Mouse (Mus musculus) hindbrain, embryonic 14.5 days (tissue): Measurements from ENCODE around the gene Zscan2. TPM values are rescaled to one million over a fixed set of nuclear protein-coding genes. Genes with fewer than 3 reads are reported as not detected.

Source experiments
- ATAC-seq: fragments of 200-750 bp; cut with Nextera tagmentation; 2 replicates; pipeline ENCODE4 v1.8.0; 2017; ENCODE audit warnings: moderate number of reproducible peaks, mild to moderate bottlenecking, moderate TSS enrichment, moderate library complexity; ENCODE audit not compliant: low FRiP score
- DNase-seq: peaks from one replicate; pipeline ENCODE4 v3.0.0-alpha.2; 2015; ENCODE audit warnings: low spot score
- H3K27ac ChIP-seq: fragments of 300-500 bp; sonication (generic); 2 replicates; pipeline ENCODE4 v1.5.1; 2014; ENCODE audit warnings: mild to moderate bottlenecking, moderate library complexity
- H3K27me3 ChIP-seq: fragments of 300-500 bp; sonication (generic); 2 replicates; pipeline ENCODE4 v1.6.1; 2014; ENCODE audit warnings: mild to moderate bottlenecking, low read length, mixed read lengths; ENCODE audit not compliant: control insufficient read depth, insufficient read depth
- H3K36me3 ChIP-seq: fragments of 300-500 bp; sonication (generic); replicated peaks from 2 replicates; pipeline ENCODE4 v1.6.1; 2014; ENCODE audit not compliant: control insufficient read depth, insufficient read depth
- H3K4me1 ChIP-seq: fragments of 300-500 bp; sonication (generic); replicated peaks from 2 replicates; pipeline ENCODE4 v1.6.1; 2014; ENCODE audit warnings: antibody characterized with exemption, low read length, mixed read lengths; ENCODE audit not compliant: control insufficient read depth, insufficient read depth
- H3K4me2 ChIP-seq: fragments of 300-500 bp; sonication (generic); replicated peaks from 2 replicates; pipeline ENCODE4 v1.6.1; 2014; ENCODE audit warnings: mild to moderate bottlenecking, moderate library complexity
- H3K4me3 ChIP-seq: fragments of 300-500 bp; sonication (generic); replicated peaks from 2 replicates; pipeline ENCODE4 v1.5.1; 2014; ENCODE audit warnings: mild to moderate bottlenecking, low read length
- H3K9ac ChIP-seq: fragments of 300-500 bp; sonication (generic); 2 replicates; pipeline ENCODE4 v1.6.1; 2014
- H3K9me3 ChIP-seq: fragments of 300-500 bp; sonication (generic); 2 replicates; pipeline ENCODE4 v1.6.1; 2016; ENCODE audit warnings: low read length; ENCODE audit not compliant: control insufficient read depth
- WGBS: fragments of 180-500 bp; shearing (Covaris S2); extraction: QIAGEN DNeasy Blood & Tissue Kit; methylation state at CpG from one replicate; pipeline ENCODE4 v1.1.7; 2014; 5-methylcytosine and 5-hydroxymethylcytosine counted together
- polyA plus RNA-seq: library from polyadenylated mRNA; unstranded; fragments of >200 nt; fragmentation: Nextera tagmentation; extraction: Ambion mirVana; gene quantifications from 2 replicates; pipeline ENCODE4 v1.2.1, GENCODE M21; 2014

Gene Zscan2
- polyA plus RNA-seq, 1 experiment from 2014 or later, result 4.4 TPM

- no peak for ATAC-seq
- WGBS, result 84% methylated on average over 13 of the region's 13 CpGs
Measured at GRCm38 (mm10) chr7:80889841-80890241, 29.1 kb downstream of the Zscan2 start.

GRCm38 (mm10) chr7:80893086-80893752 is 32.5 kb downstream of the Zscan2 start:
- Histone ChIP-seq H3K36me3 (peaks cover 87% of the 10 kb centered on the region), H3K9me3 (no peaks in the 10 kb centered on the region), H3K4me3 (no peak overlapping the region), H3K9ac (no peak overlapping the region), H3K4me1 (no peaks in the 10 kb centered on the region; the same call in 1 of the 2 replicates), H3K27ac (no peak overlapping the region), H3K4me2 (no peak overlapping the region), H3K27me3 (no peaks in the 10 kb centered on the region)
- WGBS, result 91% methylated on average over 15 of the region's 15 CpGs
- ATAC-seq, result no peak
- no peak for DNase-seq

More at GRCm38 (mm10) chr7:80889841-80890241, 29.1 kb downstream of the Zscan2 start:
- Histone ChIP-seq H3K27me3 (no peaks in the 10 kb centered on the region), H3K27ac (peak overlapping the region; percentile 62; the same call in 1 of the 2 replicates), H3K4me3 (no peak overlapping the region), H3K4me2 (no peak overlapping the region), H3K4me1 (no peaks in the 10 kb centered on the region; the same call in 1 of the 2 replicates), H3K36me3 (peaks cover 53% of the 10 kb centered on the region), H3K9ac (no peak overlapping the region), H3K9me3 (no peaks in the 10 kb centered on the region)
- no peak for DNase-seq

- Histone ChIP-seq H3K4me1 (no peaks in the 10 kb centered on the region; the same call in 1 of the 2 replicates), H3K27ac (no peak overlapping the region), H3K4me3 (no peak overlapping the region), H3K36me3 (peaks cover 91% of the 10 kb centered on the region), H3K27me3 (no peaks in the 10 kb centered on the region), H3K4me2 (no peak overlapping the region), H3K9me3 (no peaks in the 10 kb centered on the region), H3K9ac (no peak overlapping the region)
- no peak for ATAC-seq
- 83% methylated on average over 6 of the region's 6 CpGs for WGBS
- DNase-seq, result no peak
Measured at GRCm38 (mm10) chr7:80893753-80894129, 33.0 kb downstream of the Zscan2 start.

GRCm38 (mm10) chr7:80894196-80894595 is 33.5 kb downstream of the Zscan2 start:
- DNase-seq (no peak), ATAC-seq (no peak)
- H3K36me3 ChIP-seq, result peaks cover 91% of the 10 kb centered on the region
- H3K9ac ChIP-seq, result no peak overlapping the region
- no peaks in the 10 kb centered on the region for H3K9me3 ChIP-seq
- no peak overlapping the region for H3K4me3 ChIP-seq
- no peaks in the 10 kb centered on the region for H3K4me1 ChIP-seq
- H3K27me3 ChIP-seq, result no peaks in the 10 kb centered on the region
- H3K4me2 ChIP-seq, result no peak overlapping the region
- H3K27ac ChIP-seq, result no peak overlapping the region
- 84% methylated on average over 7 of the region's 7 CpGs for WGBS

GRCm38 (mm10) chr7:80894815-80895519 is 34.2 kb downstream of the Zscan2 start:
- H3K9ac ChIP-seq, result no peak overlapping the region
- no peaks in the 10 kb centered on the region for H3K9me3 ChIP-seq
- no peak for DNase-seq
- H3K4me1 ChIP-seq, result 0 out of 2 replicates have a peak, but pooled peaks cover under 1% of the 10 kb centered on the region
- H3K4me2 ChIP-seq, result no peak overlapping the region
- 96% methylated on average over 14 of the region's 14 CpGs for WGBS
- no peaks in the 10 kb centered on the region for H3K27me3 ChIP-seq
- H3K27ac ChIP-seq, result no peak overlapping the region
- no peak for ATAC-seq
- H3K36me3 ChIP-seq, result peaks cover 85% of the 10 kb centered on the region
- H3K4me3 ChIP-seq, result no peak overlapping the region

- Histone ChIP-seq H3K4me3 (no peak overlapping the region), H3K27ac (no peak overlapping the region), H3K27me3 (no peaks in the 10 kb centered on the region), H3K36me3 (peaks cover 65% of the 10 kb centered on the region), H3K9me3 (no peaks in the 10 kb centered on the region), H3K4me2 (no peak overlapping the region), H3K4me1 (peaks cover 8% of the 10 kb centered on the region), H3K9ac (no peak overlapping the region)
- WGBS, result 89% methylated on average over 7 of the region's 7 CpGs
- DNase-seq (no peak), ATAC-seq (no peak)
Measured at GRCm38 (mm10) chr7:80897134-80897533, 36.4 kb downstream of the Zscan2 start.

GRCm38 (mm10) chr7:80897721-80898120 is 37.0 kb downstream of the Zscan2 start:
- peaks cover 8% of the 10 kb centered on the region for H3K4me1 ChIP-seq
- no peak overlapping the region for H3K4me3 ChIP-seq
- ATAC-seq (no peak), DNase-seq (no peak)
- H3K4me2 ChIP-seq, result no peak overlapping the region
- WGBS, result 94% methylated on average over 4 of the region's 4 CpGs
- H3K9ac ChIP-seq, result no peak overlapping the region
- no peak overlapping the region for H3K27ac ChIP-seq
- no peaks in the 10 kb centered on the region for H3K9me3 ChIP-seq
- no peaks in the 10 kb centered on the region for H3K27me3 ChIP-seq
- H3K36me3 ChIP-seq, result peaks cover 59% of the 10 kb centered on the region

GRCm38 (mm10) chr7:80900944-80901501 is 40.3 kb downstream of the Zscan2 start, which contains the start of gene Wdr73:
Wdr73 (minus strand) TSS chr7:80901269.
- Histone ChIP-seq H3K4me2 (peak within 1 kb of the TSS; percentile 90), H3K36me3 (peaks cover 33% of the 10 kb centered on the region), H3K27ac (peak within 1 kb of the TSS; percentile 85), H3K9ac (peak within 1 kb of the TSS; percentile 70), H3K4me3 (peak within 1 kb of the TSS; percentile 70), H3K27me3 (no peaks in the 10 kb centered on the region), H3K4me1 (peaks cover 17% of the 10 kb centered on the region), H3K9me3 (no peaks in the 10 kb centered on the region)
- peak; percentile 95 for ATAC-seq
- under 1% methylated on average over 36 of the region's 36 CpGs for WGBS
- DNase-seq, result peak; percentile 90

- H3K4me1 ChIP-seq, result peaks cover 17% of the 10 kb centered on the region
- ATAC-seq (no peak), DNase-seq (no peak)
- no peaks in the 10 kb centered on the region for H3K9me3 ChIP-seq
- H3K4me3 ChIP-seq, result peak overlapping the region; percentile 70
- H3K27me3 ChIP-seq, result no peaks in the 10 kb centered on the region
- H3K4me2 ChIP-seq, result peak overlapping the region; percentile 90
- peak overlapping the region; percentile 85 for H3K27ac ChIP-seq
- WGBS, result 28% methylated on average over 15 of the region's 15 CpGs
- H3K9ac ChIP-seq, result peak overlapping the region; percentile 70
- H3K36me3 ChIP-seq, result peaks cover 26% of the 10 kb centered on the region
Measured at GRCm38 (mm10) chr7:80901541-80902274, 41.0 kb downstream of the Zscan2 start.
